Mouse (Mus musculus): ENCODE data around the gene Prokr1. TPM values are rescaled to one million over a fixed set of nuclear protein-coding genes. Genes with fewer than 3 reads are reported as not detected.
"Not testable (repeated sequence)": the region's sequence is repeated elsewhere in the genome, so short reads cannot be mapped to it uniquely, and the experiment has no call there.

The Prokr1 gene
- polyA plus RNA-seq, 1 experiment from 2014 or later = 0.84 TPM

DNA sequence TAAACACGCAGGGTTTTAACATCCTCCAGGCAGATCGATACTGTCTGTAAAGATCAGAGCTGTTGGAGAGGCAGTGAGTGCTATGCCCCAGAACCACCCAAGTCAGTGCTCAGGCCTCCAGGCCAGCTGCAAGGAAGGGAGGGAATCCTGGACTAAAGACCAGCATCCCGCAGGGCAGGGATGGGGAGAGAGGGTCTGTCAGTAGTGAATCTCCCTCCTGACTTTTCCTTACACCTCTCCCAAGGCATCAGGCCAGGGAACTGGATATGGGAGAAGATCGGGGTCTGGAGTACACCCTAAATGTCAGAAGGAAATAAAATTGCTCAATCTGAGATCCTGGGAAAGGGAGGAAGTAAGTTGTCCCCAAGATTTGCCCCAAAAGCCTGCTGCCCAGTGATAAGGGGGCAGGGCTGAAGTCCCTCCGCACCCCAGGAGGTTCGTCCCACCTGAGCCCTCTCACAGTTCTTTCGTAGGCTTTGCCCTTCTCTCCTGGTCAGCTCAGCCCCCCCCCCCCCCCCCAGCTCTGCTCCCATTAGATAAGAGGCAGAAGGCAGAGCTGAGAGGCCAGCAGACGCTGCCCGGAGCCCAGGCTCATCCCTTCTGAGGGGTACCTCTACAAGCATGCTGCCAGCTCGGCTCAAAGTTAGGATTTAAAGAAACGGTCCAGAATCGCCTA is 687 bp downstream of the Prokr1 start:
- Histone ChIP-seq H3K4me1 (peaks cover 19% of the 10 kb centered on the region), H3K4me3 (peak overlapping the region; percentile 56), H3K27me3 (ENCODE audit: low read depth, poor library complexity, severe bottlenecking) (peaks cover 31% of the 10 kb centered on the region), H3K36me3 (no peaks in the 10 kb centered on the region), H3K27ac (peak overlapping the region; percentile 46), H3K9me3 (replicated peaks) (no peaks in the 10 kb centered on the region)
- DNase-seq (ENCODE audit: low spot score) = no peak
- 16% methylated on average over 12 of the region's 12 CpGs for WGBS

- no peak overlapping the region for H3K27ac ChIP-seq
- no peak overlapping the region for H3K4me3 ChIP-seq
- 86% methylated on average over 7 of the region's 7 CpGs for WGBS
- H3K4me1 ChIP-seq = peaks cover 3% of the 10 kb centered on the region; the same call in 1 of the 2 replicates
- DNase-seq (ENCODE audit: low spot score) = no peak
- peaks cover 16% of the 10 kb centered on the region for H3K27me3 ChIP-seq (ENCODE audit: low read depth, poor library complexity, severe bottlenecking)
- H3K36me3 ChIP-seq = no peaks in the 10 kb centered on the region
- no peaks in the 10 kb centered on the region for H3K9me3 ChIP-seq (replicated peaks)
Measured at GRCm38 (mm10) chr6:87583991-87584390, 6.6 kb downstream of the Prokr1 start.

GRCm38 (mm10) chr6:87583183-87583611 is 7.3 kb downstream of the Prokr1 start:
- Histone ChIP-seq H3K27me3 (ENCODE audit: low read depth, poor library complexity, severe bottlenecking) (peaks cover 8% of the 10 kb centered on the region), H3K4me1 (peaks cover 3% of the 10 kb centered on the region; the same call in 1 of the 2 replicates), H3K36me3 (no peaks in the 10 kb centered on the region), H3K4me3 (no peak overlapping the region), H3K9me3 (replicated peaks) (no peaks in the 10 kb centered on the region), H3K27ac (no peak overlapping the region)
- 93% methylated on average over 1 of the region's 1 CpGs for WGBS
- DNase-seq (ENCODE audit: low spot score) = no peak

DNA sequence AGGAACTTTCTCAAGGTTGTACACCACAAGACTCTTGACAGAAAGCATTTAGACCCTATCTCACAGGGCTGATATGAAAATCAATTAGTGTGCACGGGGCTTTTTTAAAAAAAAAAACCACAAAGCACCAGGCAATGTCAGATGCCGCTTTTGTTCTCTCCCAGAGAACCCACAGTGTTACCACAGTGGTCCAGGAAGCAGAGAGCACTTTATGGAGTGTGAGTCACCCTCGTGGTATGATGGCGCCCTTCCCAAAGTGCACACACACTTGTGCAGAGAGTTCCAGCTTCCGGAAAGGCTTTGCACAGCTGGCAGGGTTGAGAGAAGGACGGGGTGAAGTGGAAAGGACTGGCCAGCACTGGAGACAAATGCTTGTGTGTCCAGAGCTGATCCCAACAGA is 8.1 kb downstream of the Prokr1 start:
- 76% methylated on average over 6 of the region's 6 CpGs for WGBS
- H3K36me3 ChIP-seq = no peaks in the 10 kb centered on the region
- no peak for DNase-seq (ENCODE audit: low spot score)
- H3K9me3 ChIP-seq (replicated peaks) = no peaks in the 10 kb centered on the region
- H3K27ac ChIP-seq = no peak overlapping the region
- H3K4me3 ChIP-seq = no peak overlapping the region
- H3K27me3 ChIP-seq (ENCODE audit: low read depth, poor library complexity, severe bottlenecking) = peaks cover 5% of the 10 kb centered on the region; the same call in 1 of the 2 replicates
- peaks cover 3% of the 10 kb centered on the region; the same call in 1 of the 2 replicates for H3K4me1 ChIP-seq

DNA sequence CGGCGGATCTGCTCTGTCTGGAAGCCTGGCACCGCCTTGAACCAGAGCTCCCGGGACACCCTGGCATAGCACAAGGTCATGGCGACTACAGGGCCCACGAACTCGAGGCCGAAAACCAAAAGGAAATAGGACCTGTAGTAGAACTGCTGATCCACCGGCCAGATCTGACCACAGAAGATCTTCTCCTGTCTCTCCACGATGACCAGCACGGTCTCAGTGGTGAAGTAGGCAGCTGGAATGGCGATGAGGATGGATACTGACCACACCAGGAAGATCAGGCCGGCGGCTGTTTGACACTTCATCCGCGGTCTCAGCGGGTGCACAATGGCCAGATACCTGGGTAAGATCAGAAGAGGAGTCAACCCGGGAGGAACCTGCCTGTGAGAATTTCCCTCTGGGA is 9.0 kb downstream of the Prokr1 start:
- Histone ChIP-seq H3K4me1 (0 out of 2 replicates have a peak, but pooled peaks cover 4% of the 10 kb centered on the region), H3K27ac (no peak overlapping the region), H3K36me3 (no peaks in the 10 kb centered on the region), H3K9me3 (replicated peaks) (no peaks in the 10 kb centered on the region), H3K27me3 (ENCODE audit: low read depth, poor library complexity, severe bottlenecking) (no peaks in the 10 kb centered on the region), H3K4me3 (no peak overlapping the region)
- WGBS = 87% methylated on average over 18 of the region's 18 CpGs
- DNase-seq (ENCODE audit: low spot score) = no peak

DNA sequence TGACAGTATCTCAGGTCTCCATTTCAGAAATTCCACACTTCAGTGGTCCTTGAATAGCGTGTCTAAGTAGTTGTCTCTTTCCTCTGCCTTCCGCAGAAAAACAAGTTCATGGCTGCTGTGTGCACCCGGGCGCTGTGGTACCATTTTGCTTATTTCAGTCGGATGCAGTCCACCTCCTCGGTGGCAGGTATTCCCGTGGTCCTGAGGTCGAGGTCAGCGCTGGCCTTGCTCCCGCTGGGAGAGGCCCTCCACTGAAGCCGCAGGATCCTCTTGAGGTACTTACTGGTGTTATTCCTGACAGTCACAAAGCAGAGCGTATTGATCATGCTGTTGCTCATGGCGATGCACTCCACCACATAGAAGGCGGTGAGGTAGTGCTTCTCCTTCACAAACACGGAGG is 9.5 kb downstream of the Prokr1 start:
- Histone ChIP-seq H3K27ac (no peak overlapping the region), H3K4me3 (no peak overlapping the region), H3K36me3 (no peaks in the 10 kb centered on the region), H3K4me1 (0 out of 2 replicates have a peak, but pooled peaks cover 4% of the 10 kb centered on the region), H3K9me3 (replicated peaks) (no peaks in the 10 kb centered on the region), H3K27me3 (ENCODE audit: low read depth, poor library complexity, severe bottlenecking) (no peaks in the 10 kb centered on the region)
- 85% methylated on average over 15 of the region's 15 CpGs for WGBS
- DNase-seq (ENCODE audit: low spot score) = no peak

- H3K36me3 ChIP-seq = no peaks in the 10 kb centered on the region
- 0 out of 2 replicates have a peak, but pooled peaks cover 4% of the 10 kb centered on the region for H3K4me1 ChIP-seq
- H3K27me3 ChIP-seq (ENCODE audit: low read depth, poor library complexity, severe bottlenecking) = no peaks in the 10 kb centered on the region
- no peak overlapping the region for H3K4me3 ChIP-seq
- no peak overlapping the region for H3K27ac ChIP-seq
- no peaks in the 10 kb centered on the region for H3K9me3 ChIP-seq (replicated peaks)
- 39% methylated on average over 9 of the region's 9 CpGs for WGBS
- no peak for DNase-seq (ENCODE audit: low spot score)
Measured at GRCm38 (mm10) chr6:87578247-87578646, 12.3 kb downstream of the Prokr1 start.

- Histone ChIP-seq H3K4me3 (no peak overlapping the region), H3K4me1 (0 out of 2 replicates have a peak, but pooled peaks cover 7% of the 10 kb centered on the region), H3K9me3 (replicated peaks) (no peaks in the 10 kb centered on the region), H3K27me3 (ENCODE audit: low read depth, poor library complexity, severe bottlenecking) (no peaks in the 10 kb centered on the region), H3K27ac (no peak overlapping the region), H3K36me3 (no peaks in the 10 kb centered on the region)
- WGBS = 44% methylated on average over 4 of the region's 4 CpGs
- DNase-seq (ENCODE audit: low spot score) = no peak
Measured at GRCm38 (mm10) chr6:87576648-87577330, 13.8 kb downstream of the Prokr1 start.

- H3K4me1 ChIP-seq = 0 out of 2 replicates have a peak, but pooled peaks cover 11% of the 10 kb centered on the region
- not testable (repeated sequence) for H3K4me3 ChIP-seq; H3K27me3 ChIP-seq (ENCODE audit: low read depth, poor library complexity, severe bottlenecking); H3K36me3 ChIP-seq; H3K27ac ChIP-seq; H3K9me3 ChIP-seq (replicated peaks); DNase-seq (ENCODE audit: low spot score)
Measured at GRCm38 (mm10) chr6:87571863-87572262, 18.7 kb downstream of the Prokr1 start.

GRCm38 (mm10) chr6:87567686-87568593 is 22.6 kb downstream of the Prokr1 start:
- no peak for DNase-seq (ENCODE audit: low spot score)
- H3K27ac ChIP-seq = no peak overlapping the region
- no peak overlapping the region for H3K4me3 ChIP-seq
- 0 out of 2 replicates have a peak, but pooled peaks cover 9% of the 10 kb centered on the region for H3K4me1 ChIP-seq
- no peaks in the 10 kb centered on the region for H3K27me3 ChIP-seq (ENCODE audit: low read depth, poor library complexity, severe bottlenecking)
- no peaks in the 10 kb centered on the region for H3K36me3 ChIP-seq
- WGBS = 59% methylated on average over 9 of the region's 9 CpGs
- no peaks in the 10 kb centered on the region for H3K9me3 ChIP-seq (replicated peaks)

DNA sequence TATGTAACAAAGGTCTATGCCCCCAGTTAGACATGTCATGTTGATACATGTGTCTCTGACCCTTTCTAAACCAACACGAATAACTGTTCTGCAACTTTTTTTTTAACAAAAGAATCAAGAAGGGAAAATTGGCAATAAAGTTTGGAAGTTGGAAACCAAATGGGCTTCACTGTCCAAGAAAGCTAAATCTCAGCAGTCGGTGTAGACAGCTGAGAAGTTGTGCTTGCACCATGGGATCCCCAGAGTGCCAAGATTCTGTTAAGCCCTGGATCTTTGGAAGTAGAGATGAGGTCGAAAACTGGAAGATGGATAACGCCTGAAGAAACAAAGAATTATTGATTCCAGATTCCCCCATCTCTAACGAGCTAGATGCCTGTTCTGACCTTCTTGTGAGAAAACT is 25.4 kb downstream of the Prokr1 start:
- Histone ChIP-seq H3K27ac (no peak overlapping the region), H3K36me3 (no peaks in the 10 kb centered on the region), H3K4me1 (0 out of 2 replicates have a peak, but pooled peaks cover 6% of the 10 kb centered on the region), H3K9me3 (replicated peaks) (no peaks in the 10 kb centered on the region), H3K27me3 (ENCODE audit: low read depth, poor library complexity, severe bottlenecking) (no peaks in the 10 kb centered on the region), H3K4me3 (no peak overlapping the region)
- 76% methylated on average over 5 of the region's 5 CpGs for WGBS
- DNase-seq (ENCODE audit: low spot score) = no peak

GRCm38 (mm10) chr6:87564356-87564755 is 26.2 kb downstream of the Prokr1 start:
- Histone ChIP-seq H3K27me3 (ENCODE audit: low read depth, poor library complexity, severe bottlenecking) (no peaks in the 10 kb centered on the region), H3K36me3 (no peaks in the 10 kb centered on the region), H3K27ac (no peak overlapping the region), H3K4me3 (no peak overlapping the region), H3K4me1 (0 out of 2 replicates have a peak, but pooled peaks cover 6% of the 10 kb centered on the region), H3K9me3 (replicated peaks) (no peaks in the 10 kb centered on the region)
- no peak for DNase-seq (ENCODE audit: low spot score)
- 94% methylated on average over 4 of the region's 4 CpGs for WGBS

Measured in limb, embryonic 10.5 days (tissue).